Mouse (Mus musculus) adrenal gland, adult 18-20 months (tissue): Measurements from ENCODE around the gene Cenph. TPM values are rescaled to one million over a fixed set of nuclear protein-coding genes. Genes with fewer than 3 reads are reported as not detected.
"Not testable (repeated sequence)": the region's sequence is repeated elsewhere in the genome, so short reads cannot be mapped to it uniquely, and the experiment has no call there.

ENCODE experiments used
- DNase-seq, 2 experiments: peaks; one replicate each; pipeline ENCODE4 v3.0.0; 2021 to 2022; ENCODE audit warnings: low spot score in 2 of 2
- total RNA-seq, 2 experiments: library from RNA; stranded (reverse); gene quantifications; 1 replicate in 1 of 2; 2 replicates in 1 of 2; pipeline ENCODE4 v1.2.3; 2021

Gene Cenph
- total RNA-seq, 2 experiments from 2014 or later, result 0.22 TPM; not detected in 1

GRCm38 (mm10) chr13:100748638-100749037 is 27.1 kb downstream of the Cenph start:
- DNase-seq, result no peak

GRCm38 (mm10) chr13:100746090-100746489 is 29.6 kb downstream of the Cenph start:
- DNase-seq, result no peak

- DNase-seq, result peak; percentile 88 to 92
Observed at GRCm38 (mm10) chr13:100744036-100744744, 31.5 kb downstream of the Cenph start, which contains the start of gene Mrps36. Gene Mrps36 (minus strand): TSS chr13:100744659.

- DNase-seq, result no peak
Observed at GRCm38 (mm10) chr13:100743346-100744035, 32.2 kb downstream of the Cenph start.

GRCm38 (mm10) chr13:100742831-100743230 is 32.9 kb downstream of the Cenph start:
- no peak for DNase-seq

GRCm38 (mm10) chr13:100732756-100733155 is 42.9 kb downstream of the Cenph start:
- no peak for DNase-seq

- not testable (repeated sequence) for DNase-seq
Observed at GRCm38 (mm10) chr13:100731462-100732046, 44.1 kb downstream of the Cenph start.

GRCm38 (mm10) chr13:100730861-100731176 is 44.9 kb downstream of the Cenph start, which contains the start of gene Cdk7:
Gene Cdk7 (minus strand): TSS chr13:100730939.
- peak; percentile 92 for DNase-seq

GRCm38 (mm10) chr13:100730153-100730860 is 45.4 kb downstream of the Cenph start:
- DNase-seq, result no peak

GRCm38 (mm10) chr13:100728530-100728929 is 47.2 kb downstream of the Cenph start:
- not testable (repeated sequence) for DNase-seq

- DNase-seq, result no peak
Observed at GRCm38 (mm10) chr13:100728086-100728485, 47.6 kb downstream of the Cenph start.

- DNase-seq, result no peak
Observed at GRCm38 (mm10) chr13:100725194-100725593, 50.5 kb downstream of the Cenph start.

- no peak for DNase-seq
Observed at GRCm38 (mm10) chr13:100724051-100724754, 51.5 kb downstream of the Cenph start.

- DNase-seq, result no peak
Observed at GRCm38 (mm10) chr13:100721656-100722055, 54.0 kb downstream of the Cenph start.

GRCm38 (mm10) chr13:100715467-100715866 is 60.2 kb downstream of the Cenph start:
- no peak for DNase-seq

Other genes starting within 250 kb of the Cenph start
- 10 to 100 TPM in 1 of 2 experiments, 1 to 10 TPM in 1; 2.5 to 22.2 TPM for gene Ocln, start 223.2 kb downstream of the Cenph start, total RNA-seq
- gene Marveld2, start 158.9 kb downstream of the Cenph start, total RNA-seq, result under 1 TPM; 0.42 to 0.50 TPM
- 10 to 100 TPM; 70.0 to 71.9 TPM for gene Ak6, start 124.9 kb downstream of the Cenph start, total RNA-seq
- gene Rad17, start 124.8 kb downstream of the Cenph start, total RNA-seq, result 10 to 100 TPM; 21.3 to 21.8 TPM
- 10 to 100 TPM; 12.7 to 13.5 TPM for gene Taf9, start 124.3 kb downstream of the Cenph start, total RNA-seq
- gene Ccdc125, start 106.2 kb downstream of the Cenph start, total RNA-seq, result 1 to 10 TPM in 1 of 2 experiments, under 1 TPM in 1; 0.66 to 1.3 TPM
- 10 to 100 TPM; 33.7 to 36.7 TPM for gene Cdk7, start 45.0 kb downstream of the Cenph start, total RNA-seq
- gene Mrps36, start 31.2 kb downstream of the Cenph start, total RNA-seq, result 100 to 1,000 TPM; 111 to 155 TPM
- 1 to 10 TPM in 1 of 2 experiments, under 1 TPM in 1; 0.64 to 2.5 TPM for gene Ccnb1, start 10.7 kb upstream of the Cenph start, total RNA-seq
- 10 to 100 TPM; 39.9 to 45.7 TPM for gene Slc30a5, start 57.5 kb upstream of the Cenph start, total RNA-seq